Mouse (Mus musculus) G1E-ER4 (cell line): ENCODE measurements around the gene Thrb. TPM values are rescaled to one million over a fixed set of nuclear protein-coding genes. Genes with fewer than 3 reads are reported as not detected.

ENCODE experiments used
- GATA1 ChIP-seq: IDR thresholded peaks from one replicate; pipeline ENCODE4 v1.8.0; 2012; ENCODE audit warnings: low read length, inconsistent platforms
- polyA plus RNA-seq: library from polyadenylated mRNA; stranded (reverse); fragments of >175 nt; gene quantifications from 2 replicates; pipeline ENCODE4 v1.2.3, GENCODE M21; 2012

The Thrb gene
- polyA plus RNA-seq, 1 experiment = 2.2 TPM

DNA sequence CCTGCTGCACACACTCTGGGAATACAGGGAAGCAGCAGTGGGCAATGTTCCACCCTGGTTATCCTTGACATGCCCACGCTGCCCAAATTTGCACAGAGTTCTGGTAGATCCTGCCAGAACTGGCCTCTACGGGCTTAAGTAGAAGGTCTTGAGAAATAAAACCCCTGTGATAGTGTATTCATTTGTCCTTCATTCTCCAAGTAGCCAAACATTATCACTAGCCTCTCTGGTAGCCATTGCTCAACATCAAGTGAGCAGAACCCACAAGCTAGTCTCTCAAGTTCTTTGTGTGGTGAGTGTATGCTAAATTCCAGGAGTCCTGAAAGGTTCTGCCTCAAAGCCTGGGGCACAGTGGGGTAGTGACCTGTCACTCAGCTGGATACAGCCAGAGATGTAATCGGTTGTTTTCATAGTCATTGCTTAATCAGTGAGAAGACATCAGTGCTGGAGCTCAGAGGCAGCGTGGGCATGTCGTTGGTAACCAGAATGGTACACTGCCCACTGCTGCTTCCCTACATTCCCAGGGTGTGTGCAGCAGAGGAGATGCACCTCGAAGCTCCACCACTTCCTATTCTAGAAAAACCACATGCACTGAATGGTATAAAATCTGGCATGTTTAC is 203.8 kb downstream of the Thrb start:
- no peak for TF ChIP-seq GATA1

DNA sequence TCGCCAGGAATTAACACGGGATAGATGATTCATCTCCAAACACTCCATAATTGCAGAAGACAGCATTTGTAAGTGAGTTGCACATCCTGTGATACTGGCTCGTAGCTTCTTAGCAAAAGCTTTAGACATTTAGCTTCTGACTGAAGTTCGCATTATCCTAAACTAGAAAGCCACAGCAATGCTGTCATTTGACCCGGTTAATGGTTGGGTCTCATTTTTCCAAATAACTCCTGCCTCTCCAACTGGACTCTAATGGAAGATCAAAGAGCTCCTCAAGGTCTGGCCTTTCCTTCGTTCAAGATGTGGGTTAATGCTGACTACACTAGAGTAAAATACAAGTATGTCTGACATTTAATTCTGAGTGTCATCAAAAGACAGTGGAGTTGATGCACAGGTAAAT is 208.3 kb downstream of the Thrb start:
- TF ChIP-seq GATA1 = no peak

DNA sequence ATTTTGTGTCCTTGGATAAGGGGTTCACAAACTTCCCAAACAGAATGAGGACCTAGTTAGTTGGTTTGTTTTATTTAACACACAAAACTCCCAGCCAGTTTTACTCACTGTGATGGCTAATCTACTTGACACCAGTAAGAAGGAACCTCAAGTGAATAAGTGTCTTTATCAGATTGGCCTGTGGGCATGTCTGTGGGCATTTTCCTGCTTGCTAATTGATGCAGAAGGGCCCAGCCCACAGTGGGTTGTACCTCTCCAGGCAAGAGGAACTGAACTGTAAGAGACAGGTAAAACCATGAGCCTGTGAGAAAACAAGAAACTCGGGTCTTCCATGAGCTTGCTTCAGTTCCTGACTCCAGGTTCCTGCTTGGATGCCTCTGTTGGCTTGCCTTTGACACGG is 215.9 kb downstream of the Thrb start:
- TF ChIP-seq GATA1 = peak; percentile 41

DNA sequence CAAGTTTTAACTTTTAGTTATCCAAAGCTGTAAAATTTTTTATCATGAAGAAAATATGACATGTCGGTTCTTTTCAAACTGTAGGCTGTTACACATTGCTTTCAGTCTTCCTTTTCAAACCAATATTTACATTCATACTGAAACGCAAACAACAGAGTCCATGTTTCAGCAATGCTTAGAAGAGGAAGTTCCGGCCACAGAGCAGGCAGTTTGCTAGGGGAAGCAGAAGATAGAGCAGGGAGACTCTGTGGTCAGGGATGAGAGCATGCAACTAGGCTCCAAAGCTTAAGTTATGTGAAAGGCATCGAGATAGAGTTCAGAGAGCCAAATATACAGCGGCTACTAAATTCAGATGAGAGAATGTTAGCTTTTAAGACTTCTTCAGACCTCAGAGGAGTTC is 219.4 kb downstream of the Thrb start:
- no peak for TF ChIP-seq GATA1

DNA sequence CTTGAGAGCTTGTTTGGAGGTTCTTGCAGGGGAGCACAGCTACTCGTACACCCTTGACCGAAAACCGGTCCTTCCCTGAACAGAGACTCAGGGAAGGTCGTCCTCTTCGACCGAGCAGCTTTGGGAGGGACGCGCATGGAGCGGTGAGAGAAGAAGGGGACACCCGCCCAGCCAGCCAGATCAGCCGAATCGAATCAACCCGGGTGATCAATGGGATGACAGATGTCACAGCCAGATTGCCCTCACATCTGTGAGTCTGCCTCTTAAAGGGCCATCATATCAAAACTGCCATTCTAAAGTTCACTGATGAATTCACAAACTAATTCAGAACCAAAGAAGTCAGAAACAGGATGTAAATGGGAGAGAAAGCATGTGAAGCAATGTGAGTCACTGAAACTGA is 224.8 kb downstream of the Thrb start:
- TF ChIP-seq GATA1 = no peak

DNA sequence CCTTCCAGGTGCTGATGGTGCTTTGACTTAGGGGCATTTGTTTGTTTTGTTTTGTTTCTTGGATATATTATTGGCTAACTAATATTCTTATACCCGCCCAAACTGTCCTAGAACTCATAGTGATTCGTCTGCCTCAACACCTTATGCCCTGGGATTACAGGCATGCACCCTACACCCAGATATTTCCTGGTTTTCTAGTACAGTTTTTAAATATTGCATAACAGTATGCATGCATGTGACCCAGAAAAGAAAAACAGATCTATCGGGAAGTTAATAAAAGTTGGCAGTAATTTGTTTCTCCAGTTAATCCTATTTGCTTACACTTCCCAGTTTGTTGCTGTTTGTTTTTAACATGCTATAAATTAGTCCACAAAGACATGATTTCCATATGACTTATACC is 225.3 kb downstream of the Thrb start:
- no peak for TF ChIP-seq GATA1

DNA sequence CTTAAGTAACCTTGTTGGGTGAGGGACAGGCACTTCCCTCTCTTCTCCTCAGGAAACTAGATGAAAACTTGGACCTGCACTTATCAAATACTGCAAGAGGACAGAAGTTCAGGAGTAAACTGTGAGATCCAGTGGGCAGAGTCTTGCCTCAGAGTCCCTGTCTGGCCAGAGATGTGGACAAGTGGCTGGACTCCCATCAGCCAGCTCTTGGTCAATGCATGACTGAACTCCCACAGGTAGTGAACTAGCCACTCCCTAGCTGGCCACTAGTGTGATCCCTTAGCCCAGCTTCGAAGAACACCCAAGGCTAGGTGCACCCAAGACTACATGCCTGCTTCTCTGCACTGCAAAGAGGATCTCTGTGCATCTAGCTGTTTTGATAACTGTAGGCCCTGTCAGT is 234.7 kb downstream of the Thrb start:
- no peak for TF ChIP-seq GATA1

DNA sequence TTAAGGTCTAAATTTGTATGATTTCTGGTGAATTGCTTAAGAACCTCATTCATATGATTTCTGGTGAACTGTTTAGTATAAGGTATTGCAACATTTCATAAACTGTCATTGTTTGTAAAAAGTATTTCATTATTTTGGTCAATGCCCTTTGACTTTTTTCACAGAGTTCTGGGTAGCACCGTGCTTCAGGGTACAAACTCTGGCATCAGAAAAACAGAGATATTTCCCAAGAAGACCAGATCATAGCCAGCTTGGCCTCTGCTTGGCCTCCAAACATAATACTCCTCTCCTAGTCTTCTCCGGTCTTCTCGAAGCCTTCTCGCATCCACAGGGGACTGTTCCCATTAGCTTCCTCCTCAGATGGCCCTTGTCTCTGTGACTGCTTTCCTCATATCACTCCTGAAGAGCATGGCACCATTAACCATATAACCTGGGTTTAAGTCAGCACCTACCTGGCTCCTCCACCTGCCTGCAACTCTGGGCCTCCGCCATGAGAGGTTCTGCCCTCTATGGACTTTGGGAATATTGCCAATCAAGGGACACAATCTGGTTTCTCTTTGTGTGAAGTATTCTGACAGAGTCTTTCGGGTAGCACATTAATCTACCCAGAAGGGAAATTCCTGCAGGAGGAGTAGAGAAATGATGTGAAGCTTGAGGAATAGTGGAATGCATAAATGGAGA is 239.8 kb downstream of the Thrb start:
- TF ChIP-seq GATA1 = no peak

- no peak for TF ChIP-seq GATA1
These were observed 240.3 kb downstream of the Thrb start for GRCm38 (mm10) chr14:17900414-17900795.

- TF ChIP-seq GATA1 = no peak
These were observed 242.4 kb downstream of the Thrb start for GRCm38 (mm10) chr14:17902426-17902825.

DNA sequence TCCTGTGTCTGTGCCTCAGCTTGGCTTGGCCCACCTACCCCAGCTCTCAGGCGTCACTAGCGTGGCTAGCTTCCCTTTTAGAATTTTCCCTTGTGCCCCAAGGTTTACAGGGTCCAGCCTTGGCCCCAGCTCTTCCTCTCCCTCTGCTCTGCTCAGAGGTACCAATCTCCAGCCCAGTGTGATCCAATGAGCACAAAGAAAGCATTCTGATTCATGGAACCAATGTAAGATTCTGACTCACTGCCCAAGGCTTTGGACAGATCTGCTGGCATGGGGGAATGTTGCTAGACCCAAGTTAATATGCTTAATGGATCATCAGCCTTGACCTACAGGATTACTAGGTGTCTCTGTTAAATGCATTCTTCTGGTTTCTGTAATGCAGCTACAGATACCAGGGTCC is 243.1 kb downstream of the Thrb start:
- no peak for TF ChIP-seq GATA1

- no peak for TF ChIP-seq GATA1
These were observed 244.5 kb downstream of the Thrb start for GRCm38 (mm10) chr14:17904554-17904953.

GRCm38 (mm10) chr14:17905627-17906026 is 245.6 kb downstream of the Thrb start:
- no peak for TF ChIP-seq GATA1

DNA sequence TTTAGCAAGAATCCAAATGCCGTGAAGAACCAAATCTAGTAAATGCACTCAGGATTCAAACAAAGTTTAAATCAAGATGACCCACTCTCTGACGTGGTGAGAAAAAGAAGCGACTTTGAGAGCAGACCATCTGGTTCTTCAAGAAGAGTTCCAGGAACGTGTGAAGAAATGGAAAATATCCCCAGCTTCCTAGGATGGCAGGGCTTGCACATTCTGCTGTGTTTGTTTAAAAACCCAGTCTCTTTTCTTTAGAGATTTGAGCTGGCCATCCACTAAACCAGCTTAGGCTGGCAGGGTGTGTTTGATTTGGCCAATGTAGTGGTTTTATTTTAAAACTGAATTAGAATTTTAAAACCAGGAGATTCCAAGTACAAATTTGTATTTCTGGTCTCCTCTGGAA is 246.9 kb downstream of the Thrb start:
- TF ChIP-seq GATA1 = no peak

GRCm38 (mm10) chr14:17911157-17911556 is 251.1 kb downstream of the Thrb start:
- no peak for TF ChIP-seq GATA1

- TF ChIP-seq GATA1 = no peak
These were observed 252.6 kb downstream of the Thrb start for GRCm38 (mm10) chr14:17912573-17913207.

GRCm38 (mm10) chr14:17915556-17915955 is 255.5 kb downstream of the Thrb start:
- no peak for TF ChIP-seq GATA1
